Mouse (Mus musculus): ENCODE measurements at regions not wholly inside any gene's neighbourhood (a gene's known extent, or its start where the extent isn't known, plus 50 kb on each side); places are given as distances from the start of the nearest gene placed in this dataset.

- TF ChIP-seq CTCF (IDR thresholded peaks at IDR 0.05; ENCODE audit: extremely low read depth, insufficient read length, insufficient replicate concordance, low read depth, low read length) (no peak), POLR2A (IDR thresholded peaks at IDR 0.05; ENCODE audit: low read depth, low read length) (no peak)
Measured at GRCm38 (mm10) chrX:93905531-93905930, 62.9 kb upstream of the AU015836 start.
